Mouse (Mus musculus) CH12.LX (cell line): ENCODE measurements around the gene Cerkl. TPM values are rescaled to one million over a fixed set of nuclear protein-coding genes. Genes with fewer than 3 reads are reported as not detected.

Experiments used
- DNase-seq: peaks from one replicate; pipeline ENCODE4 v3.0.0-alpha.2; 2013; ENCODE audit errors: extremely low read depth
- H3K27ac ChIP-seq: 2 replicates; pipeline ENCODE4 v1.5.1; 2012; ENCODE audit warnings: low read depth, mild to moderate bottlenecking, control low read depth, moderate library complexity; ENCODE audit not compliant: insufficient read depth
- H3K27me3 ChIP-seq: replicated peaks from 2 replicates; pipeline ENCODE3; 2012; ENCODE audit warnings: inconsistent platforms
- H3K36me3 ChIP-seq, 2 experiments: replicated peaks in 1 of 2; 2 replicates each; pipeline versions ENCODE3 to v1.6.1; 2012; ENCODE audit warnings: inconsistent platforms in 1 of 2, low read length in 1 of 2, mild to moderate bottlenecking in 1 of 2, mixed read lengths in 1 of 2, moderate library complexity in 1 of 2; ENCODE audit not compliant: control insufficient read depth in 1 of 2, insufficient read depth in 1 of 2
- H3K4me1 ChIP-seq, 2 experiments: 2 replicates each; pipeline ENCODE4 v1.6.1; 2012; ENCODE audit warnings: inconsistent platforms in 1 of 2, moderate library complexity in 1 of 2; ENCODE audit not compliant: insufficient read depth in 2 of 2, control insufficient read depth in 1 of 2
- H3K4me2 ChIP-seq: 2 replicates; pipeline ENCODE4 v1.6.1; 2012; ENCODE audit warnings: low read depth, mild to moderate bottlenecking, control low read depth; ENCODE audit not compliant: poor library complexity, insufficient read depth, severe bottlenecking
- H3K4me3 ChIP-seq, 3 experiments: fragments of 150-350 bp in 1 of 3; sonication (generic) in 1 of 3; replicated peaks in 1 of 3; 2 replicates each; pipeline versions ENCODE3 to v1.5.1; 2011 to 2012; ENCODE audit warnings: low read depth in 2 of 3, low read length in 2 of 3, mild to moderate bottlenecking in 2 of 3, moderate library complexity in 2 of 3, control low read depth in 1 of 3, improper control_type of control experiment in 1 of 3, inconsistent platforms in 1 of 3, mixed read lengths in 1 of 3; ENCODE audit not compliant: poor library complexity in 1 of 3
- H3K79me2 ChIP-seq: replicated peaks from 2 replicates; pipeline ENCODE4 v1.6.1; 2012; ENCODE audit warnings: mild to moderate bottlenecking, moderate library complexity; ENCODE audit not compliant: control insufficient read depth, poor library complexity, insufficient read depth, severe bottlenecking; ENCODE audit errors: extremely low read depth
- H3K9ac ChIP-seq: 2 replicates; pipeline ENCODE4 v1.6.1; 2012; ENCODE audit warnings: low read depth, mild to moderate bottlenecking, control low read depth, moderate library complexity; ENCODE audit not compliant: insufficient read depth
- H3K9me3 ChIP-seq: replicated peaks from 2 replicates; pipeline ENCODE3; 2012; ENCODE audit warnings: low read length, inconsistent platforms, mixed read lengths
- BHLHE40 ChIP-seq: IDR thresholded peaks from 2 replicates; pipeline ENCODE4 v1.6.1; 2011; ENCODE audit warnings: mild to moderate bottlenecking, low read depth, low read length, improper control_type of control experiment
- CTCF ChIP-seq, 2 experiments: IDR thresholded peaks in 1 of 2; conservative IDR thresholded peaks in 1 of 2; 2 replicates each; pipeline ENCODE4 v1.5.1; 2011 to 2012; ENCODE audit warnings: low read depth in 2 of 2, low read length in 2 of 2, improper control_type of control experiment in 1 of 2, inconsistent platforms in 1 of 2, mild to moderate bottlenecking in 1 of 2, moderate library complexity in 1 of 2
- E2F4 ChIP-seq: IDR thresholded peaks from 2 replicates; pipeline ENCODE4 v1.6.1; 2011; ENCODE audit warnings: low read depth, low read length, improper control_type of control experiment; ENCODE audit not compliant: insufficient replicate concordance
- EP300 ChIP-seq: IDR thresholded peaks from 2 replicates; pipeline ENCODE4 v1.6.1; 2011; ENCODE audit warnings: low read length, improper control_type of control experiment
- GABPA ChIP-seq: IDR thresholded peaks from 2 replicates; pipeline ENCODE4 v1.6.1; 2012; ENCODE audit warnings: low read depth, low read length, improper control_type of control experiment, inconsistent platforms; ENCODE audit not compliant: insufficient replicate concordance
- IRF4 ChIP-seq: IDR thresholded peaks from 2 replicates; pipeline ENCODE4 v1.6.1; 2014; ENCODE audit warnings: low read depth, mild to moderate bottlenecking, inconsistent platforms, low read length, improper control_type of control experiment
- JUN ChIP-seq: IDR thresholded peaks from 2 replicates; pipeline ENCODE4 v1.6.1; 2011; ENCODE audit warnings: low read depth, mild to moderate bottlenecking, low read length, improper control_type of control experiment, moderate library complexity; ENCODE audit not compliant: insufficient read depth
- JUND ChIP-seq: conservative IDR thresholded peaks from 2 replicates; pipeline ENCODE4 v1.6.1; 2011; ENCODE audit warnings: low read depth, low read length, improper control_type of control experiment
- KAT2A ChIP-seq: IDR thresholded peaks from 2 replicates; pipeline ENCODE4 v1.6.1; 2012; ENCODE audit warnings: low read length, improper control_type of control experiment, inconsistent platforms; ENCODE audit not compliant: insufficient replicate concordance
- MAX ChIP-seq: IDR thresholded peaks from 2 replicates; pipeline ENCODE4 v1.6.1; 2011; ENCODE audit warnings: low read length, improper control_type of control experiment
- MAZ ChIP-seq: IDR thresholded peaks from 2 replicates; pipeline ENCODE4 v1.6.1; 2012; ENCODE audit warnings: low read depth, mild to moderate bottlenecking, inconsistent platforms, low read length, improper control_type of control experiment, moderate library complexity
- MEF2A ChIP-seq: IDR thresholded peaks from 2 replicates; pipeline ENCODE4 v1.6.1; 2014; ENCODE audit warnings: low read depth, mild to moderate bottlenecking, inconsistent platforms, low read length, improper control_type of control experiment, borderline replicate concordance
- MXI1 ChIP-seq: IDR thresholded peaks from 2 replicates; pipeline ENCODE4 v1.6.1; 2011; ENCODE audit warnings: mild to moderate bottlenecking, low read depth, low read length, improper control_type of control experiment
- MYC ChIP-seq: IDR thresholded peaks from 2 replicates; pipeline ENCODE4 v1.6.1; 2011; ENCODE audit warnings: low read depth, mild to moderate bottlenecking, improper control_type of control experiment, low read length
- NELFE ChIP-seq: IDR thresholded peaks from 2 replicates; pipeline ENCODE4 v1.6.1; 2011; ENCODE audit warnings: low read depth, low read length, improper control_type of control experiment
- NRF1 ChIP-seq: IDR thresholded peaks from 2 replicates; pipeline ENCODE4 v1.6.1; 2014; ENCODE audit warnings: low read depth, mild to moderate bottlenecking, inconsistent platforms, low read length, improper control_type of control experiment, moderate library complexity
- POLR2A ChIP-seq: IDR thresholded peaks from 2 replicates; pipeline ENCODE4 v1.6.1; 2011; ENCODE audit warnings: low read depth, mild to moderate bottlenecking, improper control_type of control experiment, low read length
- POLR2AphosphoS2 ChIP-seq: IDR thresholded peaks from 2 replicates; pipeline ENCODE4 v1.6.1; 2011; ENCODE audit warnings: low read depth, low read length, improper control_type of control experiment
- RCOR1 ChIP-seq: conservative IDR thresholded peaks from 2 replicates; pipeline ENCODE4 v1.6.1; 2012; ENCODE audit warnings: low read depth, mild to moderate bottlenecking, inconsistent platforms, low read length, improper control_type of control experiment
- SIN3A ChIP-seq: IDR thresholded peaks from 2 replicates; pipeline ENCODE4 v1.6.1; 2012; ENCODE audit warnings: low read length, improper control_type of control experiment, inconsistent platforms
- SMC3 ChIP-seq: IDR thresholded peaks from 2 replicates; pipeline ENCODE4 v1.6.1; 2011; ENCODE audit warnings: low read depth, low read length, improper control_type of control experiment
- USF1 ChIP-seq: IDR thresholded peaks from 2 replicates; pipeline ENCODE4 v1.6.1; 2014; ENCODE audit warnings: low read depth, mild to moderate bottlenecking, inconsistent platforms, low read length, improper control_type of control experiment
- USF2 ChIP-seq: conservative IDR thresholded peaks from 2 replicates; pipeline ENCODE4 v1.6.1; 2011; ENCODE audit warnings: low read depth, low read length, improper control_type of control experiment
- ZC3H11A ChIP-seq: IDR thresholded peaks from 2 replicates; pipeline ENCODE4 v1.6.1; 2012; ENCODE audit warnings: low read depth, mild to moderate bottlenecking, inconsistent platforms, low read length, improper control_type of control experiment
- ZKSCAN1 ChIP-seq: IDR thresholded peaks from 2 replicates; pipeline ENCODE4 v1.6.1; 2012; ENCODE audit warnings: low read depth, inconsistent platforms, low read length, improper control_type of control experiment, borderline replicate concordance
- ZMIZ1 ChIP-seq: IDR thresholded peaks from 2 replicates; pipeline ENCODE4 v1.6.1; 2012; ENCODE audit warnings: low read depth, mild to moderate bottlenecking, inconsistent platforms, low read length, improper control_type of control experiment
- ZNF384 ChIP-seq: IDR thresholded peaks from 2 replicates; pipeline ENCODE4 v1.6.1; 2012; ENCODE audit warnings: low read depth, low read length, improper control_type of control experiment, inconsistent platforms
- dilution Hi-C: fragments of 300-500 bp; cut with MboI; formaldehyde crosslinking; loops from 2 replicates; pipeline ENCODE4 v1.14.3; 2020; ENCODE audit warnings: low sequenced_read_pairs; ENCODE audit not compliant: extremely low pct_unique_long_range_greater_than_20kb, extremely low pct_ligation_motif_present
- in situ Hi-C: fragments of 300-500 bp; cut with MboI; formaldehyde crosslinking; loops from 3 replicates; pipeline ENCODE4 v1.14.3; 2019; ENCODE audit warnings: low sequenced_read_pairs, low pct_ligation_motif_present, low pct_unique_long_range_greater_than_20kb, mixed read lengths
- polyA plus RNA-seq: library from polyadenylated mRNA; unstranded; fragments of >175 nt; gene quantifications from 2 replicates; pipeline ENCODE4 v1.2.1, GENCODE M21; 2012; ENCODE audit warnings: low read depth; ENCODE audit not compliant: insufficient read length
- total RNA-seq, 2 experiments: library from RNA; depleted of rRNA; stranded (reverse); fragments of 300-350 nt in 1 of 2; fragments of >200 nt in 1 of 2; gene quantifications; 2 replicates each; pipeline ENCODE4 v1.2.3; 2012 to 2014

Cerkl gene
- total and polyA plus RNA-seq, 3 experiments = 10.9 to 19.6 (median 15.6) TPM

- H3K27ac ChIP-seq = no peak overlapping the region
- no peak overlapping the region for H3K9ac ChIP-seq
- no peaks in the 10 kb centered on the region for H3K9me3 ChIP-seq
- H3K27me3 ChIP-seq = no peaks in the 10 kb centered on the region
- dilution Hi-C loops (no loop called here), in situ Hi-C loops (no loop called here)
- no peak for TF ChIP-seq NELFE
- no peak for TF ChIP-seq MEF2A
- TF ChIP-seq RCOR1 = no peak
- TF ChIP-seq E2F4 = no peak
- TF ChIP-seq MAZ = no peak
- no peak for TF ChIP-seq ZKSCAN1
- no peak for TF ChIP-seq ZMIZ1
- no peak for TF ChIP-seq IRF4
- no peak for TF ChIP-seq MXI1
- no peak for TF ChIP-seq SMC3
- no peak for TF ChIP-seq USF1
- TF ChIP-seq POLR2AphosphoS2 = no peak
- no peak for TF ChIP-seq CTCF (conservative IDR thresholded peaks at IDR 0.05 in 1 of 2, IDR thresholded peaks at IDR 0.05 in 1 of 2; ENCODE audit: low read depth in 2 of 2, low read length in 2 of 2)
- TF ChIP-seq POLR2A = no peak
- no peak for TF ChIP-seq ZNF384
- no peak for TF ChIP-seq BHLHE40
- TF ChIP-seq JUND = no peak
- TF ChIP-seq EP300 = no peak
- TF ChIP-seq MYC = no peak
- DNase-seq = no peak
- no peak overlapping the region for H3K4me3 ChIP-seq
- H3K4me2 ChIP-seq = no peak overlapping the region
- H3K36me3 ChIP-seq = no peaks in the 10 kb centered on the region
- H3K4me1 ChIP-seq = peaks cover 0 to 16% of the 10 kb centered on the region in 2 experiments; a peak in 2 of 4 replicates
- no peaks in the 10 kb centered on the region for H3K79me2 ChIP-seq
Measured at GRCm38 (mm10) chr2:79462411-79462810, 5.8 kb upstream of the Cerkl start.

DNA sequence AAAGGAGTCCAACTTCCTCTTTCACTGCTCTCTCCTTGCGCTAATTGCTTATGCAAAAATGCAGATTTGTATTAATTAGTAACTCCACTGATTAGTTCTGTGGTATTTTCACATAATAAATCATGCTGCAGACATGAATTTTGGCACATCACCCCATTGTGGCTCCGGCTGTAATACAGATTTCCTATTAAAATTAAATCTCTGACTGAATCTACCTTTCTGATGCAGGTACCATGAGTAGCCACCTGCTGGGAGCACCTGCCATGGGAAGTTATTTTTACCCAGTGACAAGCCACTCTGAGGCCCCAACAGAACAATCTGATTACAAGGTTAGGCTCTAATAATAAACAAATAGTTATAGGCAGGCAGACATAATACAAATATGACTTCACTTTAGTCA lies 5.3 kb upstream of the Cerkl start:
- H3K36me3 ChIP-seq = no peaks in the 10 kb centered on the region
- H3K9ac ChIP-seq = no peak overlapping the region
- no peak overlapping the region for H3K27ac ChIP-seq
- H3K4me2 ChIP-seq = no peak overlapping the region
- no peaks in the 10 kb centered on the region for H3K9me3 ChIP-seq
- H3K4me3 ChIP-seq = no peak overlapping the region
- TF ChIP-seq SIN3A (no peak), KAT2A (no peak), USF2 (no peak), NELFE (no peak), GABPA (no peak), POLR2AphosphoS2 (no peak), EP300 (no peak), ZKSCAN1 (no peak), NRF1 (no peak), JUN (no peak), IRF4 (no peak), RCOR1 (no peak), ZC3H11A (no peak), E2F4 (no peak), ZMIZ1 (no peak), MAX (no peak)
- H3K27me3 ChIP-seq = no peaks in the 10 kb centered on the region
- in situ Hi-C loops = no loop called here
- no peaks in the 10 kb centered on the region for H3K79me2 ChIP-seq
- peaks cover 0 to 16% of the 10 kb centered on the region in 2 experiments; a peak in 2 of 4 replicates for H3K4me1 ChIP-seq
- dilution Hi-C loops = no loop called here
- no peak for DNase-seq
